Mouse (Mus musculus): Measurements from ENCODE around the gene Hexim1.

The Hexim1 gene

GRCm38 (mm10) chr11:103116959-103117590, 1.0 kb downstream of the Hexim1 start:
- in situ Hi-C loops (cut with MboI, MseI): no loop called here

- in situ Hi-C loops (cut with MboI, MseI): no loop called here
These were observed 1.6 kb downstream of the Hexim1 start for GRCm38 (mm10) chr11:103117591-103118009.

GRCm38 (mm10) chr11:103118866-103119265, 2.8 kb downstream of the Hexim1 start:
- in situ Hi-C loops (cut with MboI, MseI): no loop called here

GRCm38 (mm10) chr11:103119609-103120008, 3.6 kb downstream of the Hexim1 start:
- in situ Hi-C loops (cut with MboI, MseI): no loop called here

GRCm38 (mm10) chr11:103120315-103120714, 4.3 kb downstream of the Hexim1 start:
- in situ Hi-C loops (cut with MboI, MseI): no loop called here

- in situ Hi-C loops (cut with MboI, MseI): loop anchor here (10.0 kb wide), 1 partner anchor 1467 kb away; the partner anchor contains the start of gene Arl4d
These were observed 15.9 kb downstream of the Hexim1 start, which contains the start of gene Hexim2 for GRCm38 (mm10) chr11:103131701-103132575. Gene Hexim2 (plus strand): TSS chr11:103132429.

- in situ Hi-C loops (cut with MboI, MseI): loop anchor here (10.0 kb wide), 1 partner anchor 1468 kb away; the partner anchor contains the start of gene Arl4d
These were observed 16.8 kb downstream of the Hexim1 start for GRCm38 (mm10) chr11:103132576-103133455.

- in situ Hi-C loops (cut with MboI, MseI): loop anchor here (10.0 kb wide), 1 partner anchor 1469 kb away; the partner anchor contains the start of gene Arl4d
These were observed 17.6 kb downstream of the Hexim1 start for GRCm38 (mm10) chr11:103133456-103134185.

- in situ Hi-C loops (cut with MboI, MseI): loop anchor here (10.0 kb wide), 1 partner anchor 1469 kb away; the partner anchor contains the start of gene Arl4d
These were observed 18.2 kb downstream of the Hexim1 start for GRCm38 (mm10) chr11:103134221-103134620.

- in situ Hi-C loops (cut with MboI, MseI): loop anchor here (10.0 kb wide), 1 partner anchor 1471 kb away; the partner anchor contains the start of gene Arl4d
These were observed 20.1 kb downstream of the Hexim1 start for GRCm38 (mm10) chr11:103136039-103136577.

GRCm38 (mm10) chr11:103139951-103140762, 24.1 kb downstream of the Hexim1 start:
- in situ Hi-C loops (cut with MboI, MseI): loop anchor here (10.0 kb wide), 1 partner anchor 1475 kb away; the partner anchor contains the start of gene Arl4d

GRCm38 (mm10) chr11:103140763-103141100, 24.7 kb downstream of the Hexim1 start:
- in situ Hi-C loops (cut with MboI, MseI): no loop called here

GRCm38 (mm10) chr11:103141101-103141943, 25.3 kb downstream of the Hexim1 start:
- in situ Hi-C loops (cut with MboI, MseI): no loop called here

- in situ Hi-C loops (cut with MboI, MseI): no loop called here
These were observed 25.9 kb downstream of the Hexim1 start for GRCm38 (mm10) chr11:103141944-103142255.

GRCm38 (mm10) chr11:103142441-103143182, 26.6 kb downstream of the Hexim1 start:
- in situ Hi-C loops (cut with MboI, MseI): no loop called here

- in situ Hi-C loops (cut with MboI, MseI): no loop called here
These were observed 28.6 kb downstream of the Hexim1 start for GRCm38 (mm10) chr11:103144309-103145285.

GRCm38 (mm10) chr11:103146386-103146785, 30.4 kb downstream of the Hexim1 start:
- in situ Hi-C loops (cut with MboI, MseI): no loop called here

All from T-helper 1 cell (primary cell).